Mouse (Mus musculus) splenic B cell, adult 2 months (primary cell): ENCODE measurements around the gene Pax4.

Source experiments
- DNase-seq: peaks from one replicate; pipeline ENCODE4 v3.0.0-alpha.2; 2011; ENCODE audit warnings: low read depth, low spot score
- H3K27me3 ChIP-seq: 2 replicates; pipeline ENCODE4 v1.6.1; 2012; ENCODE audit warnings: mild to moderate bottlenecking, low read length, moderate library complexity, mixed read lengths; ENCODE audit not compliant: control insufficient read depth, poor library complexity, insufficient read depth, severe bottlenecking
- H3K36me3 ChIP-seq: 2 replicates; pipeline ENCODE4 v1.6.1; 2012; ENCODE audit warnings: mild to moderate bottlenecking, low read length, moderate library complexity, mixed read lengths; ENCODE audit not compliant: control insufficient read depth, poor library complexity, insufficient read depth, severe bottlenecking

Pax4 gene

DNA sequence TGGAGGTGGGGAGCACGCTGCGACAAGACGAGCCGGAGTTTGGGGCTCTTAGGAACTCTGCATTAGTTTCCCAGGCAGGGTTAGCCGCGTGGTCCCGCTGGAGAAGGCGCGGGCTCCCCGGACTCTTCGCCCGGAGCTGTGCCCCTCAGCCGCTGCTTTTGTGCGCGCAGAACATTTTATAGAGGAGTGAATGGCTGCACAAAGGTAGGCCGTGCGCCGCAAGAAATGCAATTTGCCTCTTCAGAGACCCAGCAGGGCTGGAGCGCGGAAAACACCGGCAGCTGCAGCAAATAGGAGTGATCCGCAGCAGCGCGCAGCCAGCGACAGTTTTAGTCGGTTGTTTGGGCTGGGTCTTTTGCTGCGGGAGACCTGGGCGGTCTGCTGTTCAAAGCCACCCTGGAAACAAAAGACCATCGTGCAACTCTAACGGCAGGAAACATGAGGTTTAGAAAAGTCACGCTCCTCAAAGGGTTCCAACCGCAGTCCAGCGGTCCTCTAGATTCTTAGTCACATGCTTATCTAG is 51.4 kb downstream of the Pax4 start, which contains the start of gene Zfp800:
Gene Zfp800, minus strand, starts transcription at position 325 of the 523 bp plus-strand sequence.
- Histone ChIP-seq H3K36me3 (no peaks in the 10 kb centered on the region), H3K27me3 (no peaks in the 10 kb centered on the region)
- DNase-seq: peak; percentile 25

DNA sequence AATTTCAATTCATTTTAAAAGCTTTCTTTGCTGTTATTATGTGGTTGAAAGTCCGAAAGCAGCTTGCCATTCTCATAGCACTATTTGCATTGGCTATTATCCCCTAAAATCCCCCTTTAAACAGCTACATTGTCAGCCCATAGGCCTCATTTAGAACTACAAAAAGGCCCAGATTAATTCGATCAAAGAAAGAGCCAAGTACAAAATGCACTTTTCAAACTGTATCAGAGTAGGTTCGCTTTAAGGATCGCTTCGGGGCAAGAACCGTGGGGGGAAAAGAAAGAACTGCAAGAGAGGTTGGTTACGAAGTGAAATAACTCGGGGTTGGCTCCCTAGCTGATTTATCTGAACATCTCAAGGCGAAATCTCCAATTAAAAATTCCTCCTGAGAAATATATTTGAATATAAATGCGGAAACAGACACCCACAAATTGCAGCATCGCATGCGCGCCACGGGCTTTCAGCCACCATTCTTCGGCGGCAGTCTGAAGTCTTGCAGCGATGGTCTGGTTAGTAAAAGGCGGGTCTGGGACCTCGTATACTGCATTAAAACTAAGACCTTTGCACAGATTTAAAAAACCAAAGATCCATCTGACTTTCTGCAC is 52.2 kb downstream of the Pax4 start:
- no peak for DNase-seq
- H3K36me3 ChIP-seq: no peaks in the 10 kb centered on the region
- H3K27me3 ChIP-seq: no peaks in the 10 kb centered on the region

DNA sequence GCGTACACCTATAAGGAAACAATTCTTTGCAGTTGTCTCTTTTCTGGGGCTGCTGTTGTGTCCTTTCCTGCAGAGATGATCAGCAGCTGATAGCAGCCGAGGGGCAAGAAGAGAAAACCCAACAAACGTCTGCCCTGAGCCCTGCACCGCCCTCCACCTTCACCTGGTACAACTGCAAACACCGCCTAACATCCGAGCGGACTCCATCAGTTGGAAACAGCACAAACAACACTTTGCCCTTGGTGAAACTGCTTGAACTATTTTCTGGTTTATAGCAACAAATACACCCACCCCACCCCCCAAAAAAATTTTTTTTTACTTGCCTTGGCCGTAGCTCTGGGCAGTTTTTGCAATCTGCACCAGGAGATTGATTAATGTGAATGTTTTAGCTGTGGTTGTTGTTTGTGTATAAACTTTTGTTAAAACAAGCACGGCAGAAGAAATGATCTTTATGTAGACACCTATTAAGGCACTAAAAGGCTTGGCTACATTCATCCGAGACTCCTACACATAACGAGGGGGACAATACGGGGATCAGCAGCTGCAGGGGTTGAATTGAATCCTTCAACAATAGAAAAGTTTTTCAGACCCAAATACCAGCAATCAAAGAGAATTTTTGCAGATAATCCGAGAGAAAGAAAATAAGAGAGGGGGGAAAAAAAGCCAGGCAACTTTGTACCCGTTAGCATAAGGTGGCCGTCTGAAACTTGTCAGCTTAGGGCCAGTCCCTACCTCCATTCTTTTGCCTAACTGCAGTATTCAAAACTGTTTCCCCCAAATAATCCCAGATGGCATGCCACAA is 52.9 kb downstream of the Pax4 start:
- no peak for DNase-seq
- H3K27me3 ChIP-seq: no peaks in the 10 kb centered on the region
- H3K36me3 ChIP-seq: no peaks in the 10 kb centered on the region
